Mouse (Mus musculus) ES-Bruce4 (cell line): ENCODE data around the gene Vps33b. TPM values are rescaled to one million over a fixed set of nuclear protein-coding genes. Genes with fewer than 3 reads are reported as not detected.

Source experiments
- H3K27ac ChIP-seq: 2 replicates; pipeline ENCODE4 v1.5.1; 2012; ENCODE audit warnings: low read length, inconsistent platforms; ENCODE audit not compliant: insufficient read depth
- H3K27me3 ChIP-seq: 2 replicates; pipeline ENCODE4 v1.6.1; 2012; ENCODE audit warnings: mild to moderate bottlenecking, low read length, inconsistent platforms; ENCODE audit not compliant: control insufficient read depth, poor library complexity, insufficient read depth, severe bottlenecking
- H3K36me3 ChIP-seq: 2 replicates; pipeline ENCODE4 v1.6.1; 2012; ENCODE audit warnings: inconsistent platforms, mild to moderate bottlenecking, low read length, moderate library complexity; ENCODE audit not compliant: control insufficient read depth, poor library complexity, insufficient read depth, severe bottlenecking
- H3K4me1 ChIP-seq: one replicate; pipeline ENCODE4 v1.8.1; 2011; ENCODE audit warnings: low read length; ENCODE audit not compliant: control insufficient read depth, insufficient read depth
- H3K4me3 ChIP-seq: 2 replicates; pipeline ENCODE4 v1.5.1; 2011; ENCODE audit warnings: low read depth, mild to moderate bottlenecking, low read length
- H3K9ac ChIP-seq: 2 replicates; pipeline ENCODE4 v1.6.1; 2012; ENCODE audit warnings: low read depth, mild to moderate bottlenecking, inconsistent platforms; ENCODE audit not compliant: poor library complexity, severe bottlenecking
- H3K9me3 ChIP-seq: replicated peaks from 2 replicates; pipeline ENCODE4 v1.6.1; 2012; ENCODE audit warnings: mild to moderate bottlenecking, low read length, inconsistent platforms; ENCODE audit not compliant: control insufficient read depth, poor library complexity, insufficient read depth, severe bottlenecking
- CTCF ChIP-seq: IDR thresholded peaks from one replicate; pipeline ENCODE4 v1.8.1; 2011; ENCODE audit warnings: low read depth, low read length
- EP300 ChIP-seq: IDR thresholded peaks from 2 replicates; pipeline ENCODE4 v1.6.1; 2011; ENCODE audit warnings: low read depth, low read length; ENCODE audit not compliant: insufficient read depth
- POLR2A ChIP-seq: IDR thresholded peaks from one replicate; pipeline ENCODE4 v1.8.1; 2011; ENCODE audit warnings: low read length; ENCODE audit not compliant: insufficient read depth
- polyA plus RNA-seq: library from polyadenylated mRNA; stranded (reverse); fragments of >200 nt; gene quantifications from 2 replicates; pipeline ENCODE4 v1.2.4, GENCODE M21; 2011; ENCODE audit warnings: low read depth; ENCODE audit not compliant: missing spikeins, insufficient read depth, insufficient read length

Gene Vps33b
- polyA plus RNA-seq, 1 experiment, result 16.2 TPM

DNA sequence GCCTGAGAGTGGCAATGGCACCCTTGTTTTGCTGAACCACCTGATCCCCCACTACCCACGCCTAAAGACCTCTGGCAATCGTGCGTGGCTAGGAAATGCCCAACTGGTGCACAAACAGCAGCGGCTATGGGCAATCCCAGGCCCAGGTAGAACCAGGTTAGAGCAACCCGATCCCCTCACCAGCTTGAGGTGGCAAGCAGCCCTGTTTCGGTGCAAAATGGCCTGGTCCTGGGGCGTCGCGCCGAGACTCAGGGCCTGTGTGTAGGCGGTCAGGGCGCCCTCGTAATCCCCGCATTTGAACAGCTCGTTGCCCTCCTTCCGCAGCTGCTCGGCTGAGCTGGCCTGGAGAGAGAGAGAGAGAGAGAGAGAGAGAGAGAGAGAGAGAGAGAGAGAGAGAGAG, 69.9 kb downstream of the Vps33b start:
- H3K4me1 ChIP-seq, result no peaks in the 10 kb centered on the region
- peak overlapping the region; percentile 60 for H3K9ac ChIP-seq
- peak overlapping the region; percentile 60 for H3K4me3 ChIP-seq
- TF ChIP-seq CTCF (no peak), POLR2A (no peak), EP300 (no peak)
- no peaks in the 10 kb centered on the region for H3K27me3 ChIP-seq
- no peaks in the 10 kb centered on the region for H3K9me3 ChIP-seq
- H3K27ac ChIP-seq, result no peak overlapping the region
- H3K36me3 ChIP-seq, result peaks cover 21% of the 10 kb centered on the region

DNA sequence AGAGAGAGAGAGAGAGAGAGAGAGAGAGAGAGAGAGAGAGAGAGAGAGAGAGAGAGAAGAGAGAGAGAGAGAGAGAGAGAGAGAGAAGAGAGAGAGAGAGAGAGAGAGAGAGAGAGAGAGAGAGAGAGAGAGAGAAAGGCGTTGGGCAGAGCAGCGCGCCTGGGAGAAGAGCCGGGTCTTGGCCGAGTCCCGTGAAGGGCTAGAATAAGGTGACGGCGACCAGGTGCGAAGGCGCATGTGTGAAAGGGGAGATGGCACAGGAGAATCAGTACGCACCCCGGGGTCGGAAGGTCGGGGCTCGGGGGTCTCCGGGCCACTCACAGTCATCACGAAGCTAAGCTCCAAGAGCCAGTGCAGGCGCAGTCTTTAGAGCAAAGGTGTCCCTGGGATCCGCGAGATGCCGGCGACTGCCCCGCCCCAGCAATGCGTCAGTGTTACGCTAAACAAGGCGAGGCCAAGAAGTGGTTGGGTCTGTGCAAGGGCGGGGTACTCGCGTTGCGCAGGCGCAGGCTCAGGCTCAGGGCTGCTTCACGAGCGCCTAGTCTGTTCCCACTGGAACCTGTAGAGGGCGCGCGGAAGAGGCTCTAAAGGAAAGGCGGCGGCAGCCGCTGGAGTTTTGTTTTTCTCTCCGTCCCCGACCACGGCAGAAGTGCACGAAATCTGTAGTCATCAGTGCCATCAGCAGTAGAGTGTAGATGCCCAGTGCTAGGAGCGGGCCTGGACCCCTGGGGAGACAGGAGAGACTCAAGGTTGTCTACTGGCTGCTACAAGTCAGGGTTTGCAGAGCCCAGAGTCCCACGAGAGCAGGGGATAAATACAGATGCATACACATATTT, 70.6 kb downstream of the Vps33b start:
- no peak overlapping the region for H3K27ac ChIP-seq
- no peaks in the 10 kb centered on the region for H3K27me3 ChIP-seq
- peak; percentile 61 for TF ChIP-seq CTCF
- TF ChIP-seq POLR2A, result peak; percentile 13
- no peak for TF ChIP-seq EP300
- H3K36me3 ChIP-seq, result peaks cover 15% of the 10 kb centered on the region
- no peaks in the 10 kb centered on the region for H3K9me3 ChIP-seq
- H3K9ac ChIP-seq, result peak overlapping the region; percentile 60
- H3K4me3 ChIP-seq, result peak overlapping the region; percentile 79
- H3K4me1 ChIP-seq, result no peaks in the 10 kb centered on the region

DNA sequence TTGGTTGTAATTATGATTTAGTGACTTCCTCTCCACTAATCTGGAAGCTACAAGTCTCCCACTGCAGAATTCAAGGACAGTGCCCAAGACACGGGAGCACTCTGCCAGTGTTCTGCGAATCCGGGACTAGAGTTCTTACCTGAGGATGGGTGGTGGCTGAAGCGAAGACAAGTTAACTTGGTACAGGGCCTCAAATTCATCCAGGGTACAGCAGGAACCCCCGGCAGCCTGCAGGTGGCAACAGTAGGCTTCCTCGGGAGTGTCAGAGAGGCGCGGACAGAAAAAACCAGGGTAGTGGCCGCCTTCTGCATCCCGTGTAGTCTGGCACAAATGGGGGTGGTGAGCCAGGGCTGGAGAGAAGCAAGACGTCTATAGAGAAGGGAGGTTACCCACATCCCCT, 71.3 kb downstream of the Vps33b start, which contains the start of gene Unc45a:
Gene Unc45a, minus strand, starts transcription at position 213 of the 400 bp plus-strand sequence.
- Histone ChIP-seq H3K9ac (peak within 1 kb of the TSS; percentile 60), H3K36me3 (peaks cover 10% of the 10 kb centered on the region; the same call in 1 of the 2 replicates), H3K27ac (no peak within 1 kb of the TSS), H3K4me1 (no peaks in the 10 kb centered on the region), H3K27me3 (no peaks in the 10 kb centered on the region), H3K9me3 (no peaks in the 10 kb centered on the region), H3K4me3 (peak within 1 kb of the TSS; percentile 79)
- peak; percentile 67 for TF ChIP-seq CTCF
- no peak for TF ChIP-seq EP300
- no peak for TF ChIP-seq POLR2A

Other genes with a start within 250 kb of the Vps33b start
- 80.1 and 86.7 TPM in 2 replicates for gene Zfp710, start 244.8 kb upstream of the Vps33b start, polyA plus RNA-seq
- gene Idh2, start 154.3 kb upstream of the Vps33b start, polyA plus RNA-seq, result 178 and 182 TPM in 2 replicates
- 27.1 and 29.0 TPM in 2 replicates for gene Sema4b, start 82.8 kb upstream of the Vps33b start, polyA plus RNA-seq
- 35.5 and 38.4 TPM in 2 replicates for gene Cib1, start 36.8 kb upstream of the Vps33b start, polyA plus RNA-seq
- gene Gdpgp1, start 36.8 kb upstream of the Vps33b start, polyA plus RNA-seq, result 3.3 and 4.3 TPM in 2 replicates
- gene Ttll13, start 23.3 kb upstream of the Vps33b start, polyA plus RNA-seq, result 0.84 and 1.2 TPM in 2 replicates
- 29.1 and 32.5 TPM in 2 replicates for gene Ngrn, start 8.4 kb upstream of the Vps33b start, polyA plus RNA-seq
- gene Prc1, start 24.8 kb downstream of the Vps33b start, polyA plus RNA-seq, result 246 and 258 TPM in 2 replicates
- gene Rccd1, start 54.8 kb downstream of the Vps33b start, polyA plus RNA-seq, result 16.3 and 26.5 TPM in 2 replicates
- gene Unc45a, start 71.4 kb downstream of the Vps33b start, polyA plus RNA-seq, result 24.0 and 25.3 TPM in 2 replicates
- 9.7 and 12.8 TPM in 2 replicates for gene Hddc3, start 73.5 kb downstream of the Vps33b start, polyA plus RNA-seq
- gene Man2a2, start 101.7 kb downstream of the Vps33b start, polyA plus RNA-seq, result 16.1 and 18.1 TPM in 2 replicates
- gene Fes, start 118.3 kb downstream of the Vps33b start, polyA plus RNA-seq, result 0.76 and 3.1 TPM in 2 replicates
- 32.5 and 40.3 TPM in 2 replicates for gene Furin, start 135.8 kb downstream of the Vps33b start, polyA plus RNA-seq